Mouse (Mus musculus): ENCODE data around the gene Tcp11l2. TPM values are rescaled to one million over a fixed set of nuclear protein-coding genes. Genes with fewer than 3 reads are reported as not detected.

Gene Tcp11l2
- polyA plus RNA-seq, 1 experiment from 2014 or later: 16.3 TPM

GRCm38 (mm10) chr10:84645940-84646339 is 69.5 kb downstream of the Tcp11l2 start:
- DNase-seq (ENCODE audit: low spot score): no peak
- Histone ChIP-seq H3K27me3 (ENCODE audit: control insufficient read depth, insufficient read depth, low read length) (no peaks in the 10 kb centered on the region), H3K36me3 (ENCODE audit: control insufficient read depth, insufficient read depth, low read length) (0 out of 2 replicates have a peak, but pooled peaks cover 3% of the 10 kb centered on the region), H3K4me1 (replicated peaks; ENCODE audit: control insufficient read depth, insufficient read depth) (no peaks in the 10 kb centered on the region), H3K9me3 (ENCODE audit: control insufficient read depth, low read length) (no peaks in the 10 kb centered on the region), H3K4me2 (replicated peaks; ENCODE audit: low read depth) (no peak overlapping the region), H3K4me3 (ENCODE audit: low read depth, low read length) (no peak overlapping the region), H3K27ac (replicated peaks) (no peak overlapping the region), H3K9ac (ENCODE audit: low read length) (no peak overlapping the region)
- 67% methylated on average over 8 of the region's 8 CpGs for whole genome bisulfite sequencing
- TF ChIP-seq CTCF (IDR thresholded peaks at IDR 0.05; ENCODE audit: low read depth) (no peak), EP300 (optimal IDR thresholded peaks at IDR 0.05) (no peak)
- no peak for ATAC-seq (ENCODE audit: low FRiP score, low TSS enrichment)

GRCm38 (mm10) chr10:84646506-84647102 is 70.2 kb downstream of the Tcp11l2 start:
- Histone ChIP-seq H3K4me2 (replicated peaks; ENCODE audit: low read depth) (no peak overlapping the region), H3K36me3 (ENCODE audit: control insufficient read depth, insufficient read depth, low read length) (0 out of 2 replicates have a peak, but pooled peaks cover 3% of the 10 kb centered on the region), H3K27ac (replicated peaks) (no peak overlapping the region), H3K4me3 (ENCODE audit: low read depth, low read length) (no peak overlapping the region), H3K4me1 (replicated peaks; ENCODE audit: control insufficient read depth, insufficient read depth) (no peaks in the 10 kb centered on the region), H3K27me3 (ENCODE audit: control insufficient read depth, insufficient read depth, low read length) (no peaks in the 10 kb centered on the region), H3K9me3 (ENCODE audit: control insufficient read depth, low read length) (no peaks in the 10 kb centered on the region), H3K9ac (ENCODE audit: low read length) (no peak overlapping the region)
- TF ChIP-seq EP300 (optimal IDR thresholded peaks at IDR 0.05): no peak
- no peak for TF ChIP-seq CTCF (IDR thresholded peaks at IDR 0.05; ENCODE audit: low read depth)
- ATAC-seq (ENCODE audit: low FRiP score, low TSS enrichment): no peak
- WGBS: 77% methylated on average over 12 of the region's 12 CpGs
- DNase-seq (ENCODE audit: low spot score): no peak

GRCm38 (mm10) chr10:84647264-84647663 is 70.8 kb downstream of the Tcp11l2 start:
- Histone ChIP-seq H3K4me2 (replicated peaks; ENCODE audit: low read depth) (no peak overlapping the region), H3K9ac (ENCODE audit: low read length) (no peak overlapping the region), H3K27me3 (ENCODE audit: control insufficient read depth, insufficient read depth, low read length) (no peaks in the 10 kb centered on the region), H3K9me3 (ENCODE audit: control insufficient read depth, low read length) (no peaks in the 10 kb centered on the region), H3K4me3 (ENCODE audit: low read depth, low read length) (no peak overlapping the region), H3K4me1 (replicated peaks; ENCODE audit: control insufficient read depth, insufficient read depth) (no peaks in the 10 kb centered on the region), H3K36me3 (ENCODE audit: control insufficient read depth, insufficient read depth, low read length) (0 out of 2 replicates have a peak, but pooled peaks cover 3% of the 10 kb centered on the region), H3K27ac (replicated peaks) (no peak overlapping the region)
- TF ChIP-seq CTCF (IDR thresholded peaks at IDR 0.05; ENCODE audit: low read depth) (no peak), EP300 (optimal IDR thresholded peaks at IDR 0.05) (no peak)
- DNase-seq (ENCODE audit: low spot score): no peak
- WGBS: 88% methylated on average over 5 of the region's 5 CpGs
- ATAC-seq (ENCODE audit: low FRiP score, low TSS enrichment): no peak

- H3K4me3 ChIP-seq (ENCODE audit: low read depth, low read length): no peak overlapping the region
- TF ChIP-seq CTCF (IDR thresholded peaks at IDR 0.05; ENCODE audit: low read depth) (no peak), EP300 (optimal IDR thresholded peaks at IDR 0.05) (no peak)
- H3K4me2 ChIP-seq (replicated peaks; ENCODE audit: low read depth): no peak overlapping the region
- DNase-seq (ENCODE audit: low spot score) (no peak), ATAC-seq (ENCODE audit: low FRiP score, low TSS enrichment) (no peak)
- no peak overlapping the region for H3K9ac ChIP-seq (ENCODE audit: low read length)
- H3K4me1 ChIP-seq (replicated peaks; ENCODE audit: control insufficient read depth, insufficient read depth): no peaks in the 10 kb centered on the region
- peaks cover 7% of the 10 kb centered on the region; the same call in 1 of the 2 replicates for H3K36me3 ChIP-seq (ENCODE audit: control insufficient read depth, insufficient read depth, low read length)
- H3K27me3 ChIP-seq (ENCODE audit: control insufficient read depth, insufficient read depth, low read length): no peaks in the 10 kb centered on the region
- no peaks in the 10 kb centered on the region for H3K9me3 ChIP-seq (ENCODE audit: control insufficient read depth, low read length)
- 89% methylated on average over 4 of the region's 4 CpGs for WGBS
- H3K27ac ChIP-seq (replicated peaks): no peak overlapping the region
These were observed 72.5 kb downstream of the Tcp11l2 start for GRCm38 (mm10) chr10:84648911-84649310.

GRCm38 (mm10) chr10:84654029-84654428 is 77.6 kb downstream of the Tcp11l2 start:
- DNase-seq (ENCODE audit: low spot score): no peak

GRCm38 (mm10) chr10:84654731-84655130 is 78.3 kb downstream of the Tcp11l2 start:
- DNase-seq (ENCODE audit: low spot score) (no peak), ATAC-seq (ENCODE audit: low FRiP score, low TSS enrichment) (no peak)
- no peaks in the 10 kb centered on the region for H3K9me3 ChIP-seq (ENCODE audit: control insufficient read depth, low read length)
- no peak overlapping the region for H3K4me2 ChIP-seq (replicated peaks; ENCODE audit: low read depth)
- H3K27ac ChIP-seq (replicated peaks): no peak overlapping the region
- no peaks in the 10 kb centered on the region for H3K4me1 ChIP-seq (replicated peaks; ENCODE audit: control insufficient read depth, insufficient read depth)
- 78% methylated on average over 4 of the region's 4 CpGs for WGBS
- TF ChIP-seq EP300 (optimal IDR thresholded peaks at IDR 0.05): no peak
- no peak for TF ChIP-seq CTCF (IDR thresholded peaks at IDR 0.05; ENCODE audit: low read depth)
- H3K27me3 ChIP-seq (ENCODE audit: control insufficient read depth, insufficient read depth, low read length): no peaks in the 10 kb centered on the region
- H3K4me3 ChIP-seq (ENCODE audit: low read depth, low read length): no peak overlapping the region
- H3K9ac ChIP-seq (ENCODE audit: low read length): no peak overlapping the region
- H3K36me3 ChIP-seq (ENCODE audit: control insufficient read depth, insufficient read depth, low read length): peaks cover 4% of the 10 kb centered on the region; the same call in 1 of the 2 replicates

More at GRCm38 (mm10) chr10:84654029-84654428, 77.6 kb downstream of the Tcp11l2 start:
- Histone ChIP-seq H3K9me3 (ENCODE audit: control insufficient read depth, low read length) (no peaks in the 10 kb centered on the region), H3K36me3 (ENCODE audit: control insufficient read depth, insufficient read depth, low read length) (peaks cover 4% of the 10 kb centered on the region; the same call in 1 of the 2 replicates), H3K9ac (ENCODE audit: low read length) (no peak overlapping the region), H3K4me2 (replicated peaks; ENCODE audit: low read depth) (no peak overlapping the region), H3K27ac (replicated peaks) (no peak overlapping the region), H3K4me1 (replicated peaks; ENCODE audit: control insufficient read depth, insufficient read depth) (no peaks in the 10 kb centered on the region), H3K27me3 (ENCODE audit: control insufficient read depth, insufficient read depth, low read length) (no peaks in the 10 kb centered on the region), H3K4me3 (ENCODE audit: low read depth, low read length) (no peak overlapping the region)
- TF ChIP-seq EP300 (optimal IDR thresholded peaks at IDR 0.05) (no peak), CTCF (IDR thresholded peaks at IDR 0.05; ENCODE audit: low read depth) (no peak)
- ATAC-seq (ENCODE audit: low FRiP score, low TSS enrichment): no peak
- 71% methylated on average over 4 of the region's 4 CpGs for WGBS

All from stomach, postnatal 0 days (tissue).